Mouse (Mus musculus) megakaryocyte, embryonic 14.5 days (primary cell): ENCODE results near the gene Macrod1.

Experiments used
- FLI1 ChIP-seq: IDR thresholded peaks from 2 replicates; pipeline ENCODE4 v1.6.1; 2012; ENCODE audit warnings: low read length, inconsistent platforms, mixed read lengths
- GATA1 ChIP-seq: IDR thresholded peaks from 3 replicates; pipeline ENCODE4 v1.6.1; 2012; ENCODE audit warnings: mixed read lengths, low read length, inconsistent platforms, borderline replicate concordance

DNA sequence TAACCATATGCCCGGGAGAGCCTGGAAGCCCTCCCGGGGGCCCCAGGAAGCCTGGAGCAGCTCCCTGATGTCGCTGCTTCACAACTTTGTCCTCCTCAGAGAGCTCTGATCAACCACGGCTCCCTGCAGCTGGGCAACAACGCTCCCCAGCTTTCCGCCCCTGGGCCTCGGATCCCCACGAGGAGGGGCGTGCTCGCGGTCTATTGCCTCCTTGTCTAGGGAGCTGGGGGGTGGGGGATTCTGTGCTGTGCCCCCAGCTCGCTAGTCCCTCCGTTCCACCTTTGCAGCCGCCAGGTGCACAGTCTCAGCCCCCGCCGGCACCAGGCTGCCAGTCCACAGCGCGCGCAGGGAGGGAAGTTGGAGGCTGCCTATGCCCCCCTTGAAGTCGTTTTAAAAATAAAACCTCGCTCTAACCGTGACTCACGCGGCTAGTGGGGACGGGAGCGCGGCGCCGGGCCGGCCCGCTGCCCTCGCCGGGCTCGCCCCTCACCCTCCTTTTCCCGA is 108.3 kb downstream of the Macrod1 start:
- no peak for TF ChIP-seq GATA1
- TF ChIP-seq FLI1 = no peak
